Mouse (Mus musculus) v-Abl transformed pro-B cells (cell line): ENCODE data around the gene Rps9.
"Not testable (repeated sequence)": the region's sequence is repeated elsewhere in the genome, so short reads cannot be mapped to it uniquely, and the experiment has no call there.

Source experiments
- in situ Hi-C, 2 experiments: fragments of 400-800 bp; cut with MboI; formaldehyde crosslinking; loops; one replicate each; pipeline ENCODE4 v1.15.1; 2025; ENCODE audit not compliant: unreplicated experiment in 2 of 2

Gene Rps9

GRCm38 (mm10) chr7:3693809-3694075, 10.1 kb upstream of the Rps9 start:
- in situ Hi-C loops: loop anchor here (10.0 to 25.0 kb wide), 6 partner anchors 406 to 969 kb away; partner anchors contain the start of genes Myadm (in 2 of the 2), Ppp6r1 (in 2 of the 2), Prkcg (in 2 of the 2) and Leng8 (in 1 of the 2)

GRCm38 (mm10) chr7:3694076-3694948, 9.5 kb upstream of the Rps9 start:
- in situ Hi-C loops: loop anchor here (10.0 to 25.0 kb wide), 6 partner anchors 407 to 968 kb away; partner anchors contain the start of genes Myadm (in 2 of the 2), Ppp6r1 (in 2 of the 2), Prkcg (in 2 of the 2) and Leng8 (in 1 of the 2)

GRCm38 (mm10) chr7:3694949-3695305, 8.9 kb upstream of the Rps9 start:
- in situ Hi-C loops: loop anchor here (5.0 to 25.0 kb wide), 7 partner anchors 68 to 967 kb away; partner anchors contain the start of genes Myadm (in 2 of the 2), Ppp6r1 (in 2 of the 2), Prkcg (in 2 of the 2) and Leng8 (in 1 of the 2)

GRCm38 (mm10) chr7:3698471-3698870, 5.3 kb upstream of the Rps9 start:
- in situ Hi-C loops: loop anchor here (5.0 to 25.0 kb wide), 7 partner anchors 71 to 964 kb away; partner anchors contain the start of genes Myadm (in 2 of the 2), Ppp6r1 (in 2 of the 2), Prkcg (in 2 of the 2) and Leng8 (in 1 of the 2)

GRCm38 (mm10) chr7:3703148-3703878, 480 bp upstream of the Rps9 start:
- in situ Hi-C loops: loop anchor here (5.0 to 10.0 kb wide), 3 partner anchors 41 to 801 kb away; partner anchors contain the start of genes Cnot3 (in 1 of the 2) and Ppp1r12c (in 1 of the 2)

- in situ Hi-C loops: loop anchor here (5.0 to 10.0 kb wide), 3 partner anchors 42 to 800 kb away; partner anchors contain the start of genes Cnot3 (in 1 of the 2) and Ppp1r12c (in 1 of the 2)
Measured at GRCm38 (mm10) chr7:3704475-3704874, 682 bp downstream of the Rps9 start.

- in situ Hi-C loops: loop anchor here in 1 of 2 experiments (10.0 kb wide), 1 partner anchor 799 kb away; the partner anchor contains the start of gene Ppp1r12c
Measured at GRCm38 (mm10) chr7:3705461-3705860, 1.7 kb downstream of the Rps9 start.

- in situ Hi-C loops: loop anchor here in 1 of 2 experiments (10.0 kb wide), 1 partner anchor 799 kb away; the partner anchor contains the start of gene Ppp1r12c
Measured at GRCm38 (mm10) chr7:3705911-3706310, 2.1 kb downstream of the Rps9 start.

- in situ Hi-C loops: loop anchor here in 1 of 2 experiments (10.0 kb wide), 1 partner anchor 798 kb away; the partner anchor contains the start of gene Ppp1r12c
Measured at GRCm38 (mm10) chr7:3706343-3706934, 2.6 kb downstream of the Rps9 start.

- in situ Hi-C loops: loop anchor here in 1 of 2 experiments (10.0 kb wide), 1 partner anchor 798 kb away; the partner anchor contains the start of gene Ppp1r12c
Measured at GRCm38 (mm10) chr7:3707027-3707426, 3.2 kb downstream of the Rps9 start.

GRCm38 (mm10) chr7:3707568-3708413, 4.0 kb downstream of the Rps9 start:
- in situ Hi-C loops: loop anchor here in 1 of 2 experiments (10.0 kb wide), 1 partner anchor 797 kb away; the partner anchor contains the start of gene Ppp1r12c

GRCm38 (mm10) chr7:3708447-3708980, 4.7 kb downstream of the Rps9 start:
- in situ Hi-C loops: loop anchor here in 1 of 2 experiments (10.0 kb wide), 1 partner anchor 796 kb away; the partner anchor contains the start of gene Ppp1r12c

- in situ Hi-C loops: loop anchor here in 1 of 2 experiments (10.0 kb wide), 1 partner anchor 796 kb away; the partner anchor contains the start of gene Ppp1r12c
Measured at GRCm38 (mm10) chr7:3709000-3709399, 5.2 kb downstream of the Rps9 start.

- in situ Hi-C loops: no loop called here
Measured at GRCm38 (mm10) chr7:3712264-3712942, 8.6 kb downstream of the Rps9 start.

- in situ Hi-C loops: no loop called here
Measured at GRCm38 (mm10) chr7:3715249-3715648, 11.5 kb downstream of the Rps9 start.

GRCm38 (mm10) chr7:3720268-3720667, 16.5 kb downstream of the Rps9 start, which contains the start of gene Pirb:
Gene Pirb, minus strand, starts transcription at chr7:3720391.
- in situ Hi-C loops: not testable (repeated sequence)

- in situ Hi-C loops: not testable (repeated sequence)
Measured at GRCm38 (mm10) chr7:3725459-3725858, 21.7 kb downstream of the Rps9 start.

- in situ Hi-C loops: not testable (repeated sequence)
Measured at GRCm38 (mm10) chr7:3732675-3733074, 28.9 kb downstream of the Rps9 start.
